Mouse (Mus musculus) lung, postnatal 0 days (tissue): ENCODE results near the gene Cadm4.

Experiments
- CTCF ChIP-seq: IDR thresholded peaks from 2 replicates; pipeline ENCODE4 v1.5.1; 2016; ENCODE audit warnings: antibody characterized with exemption, mild to moderate bottlenecking
- EP300 ChIP-seq: IDR thresholded peaks from 2 replicates; pipeline ENCODE4 v1.6.1; 2016; ENCODE audit warnings: antibody characterized with exemption, mild to moderate bottlenecking, control low read depth

GRCm38 (mm10) chr7:24531211-24531971, 49.6 kb downstream of the Cadm4 start:
- TF ChIP-seq CTCF (peak; percentile 92), EP300 (no peak)
